Mouse (Mus musculus) mammary gland, adult 2 months (tissue): ENCODE data around the gene Strn3. TPM values are rescaled to one million over a fixed set of nuclear protein-coding genes. Genes with fewer than 3 reads are reported as not detected.

Experiments
- polyA plus RNA-seq: library from polyadenylated mRNA; depleted of rRNA; stranded (reverse); fragments of >200 nt; gene quantifications from 2 replicates; pipeline ENCODE4 v1.2.3, GENCODE M21; 2012; ENCODE audit warnings: low replicate concordance; rRNA removed

Gene Strn3
- polyA plus RNA-seq = 16.3 and 23.7 TPM in 2 replicates

DNA sequence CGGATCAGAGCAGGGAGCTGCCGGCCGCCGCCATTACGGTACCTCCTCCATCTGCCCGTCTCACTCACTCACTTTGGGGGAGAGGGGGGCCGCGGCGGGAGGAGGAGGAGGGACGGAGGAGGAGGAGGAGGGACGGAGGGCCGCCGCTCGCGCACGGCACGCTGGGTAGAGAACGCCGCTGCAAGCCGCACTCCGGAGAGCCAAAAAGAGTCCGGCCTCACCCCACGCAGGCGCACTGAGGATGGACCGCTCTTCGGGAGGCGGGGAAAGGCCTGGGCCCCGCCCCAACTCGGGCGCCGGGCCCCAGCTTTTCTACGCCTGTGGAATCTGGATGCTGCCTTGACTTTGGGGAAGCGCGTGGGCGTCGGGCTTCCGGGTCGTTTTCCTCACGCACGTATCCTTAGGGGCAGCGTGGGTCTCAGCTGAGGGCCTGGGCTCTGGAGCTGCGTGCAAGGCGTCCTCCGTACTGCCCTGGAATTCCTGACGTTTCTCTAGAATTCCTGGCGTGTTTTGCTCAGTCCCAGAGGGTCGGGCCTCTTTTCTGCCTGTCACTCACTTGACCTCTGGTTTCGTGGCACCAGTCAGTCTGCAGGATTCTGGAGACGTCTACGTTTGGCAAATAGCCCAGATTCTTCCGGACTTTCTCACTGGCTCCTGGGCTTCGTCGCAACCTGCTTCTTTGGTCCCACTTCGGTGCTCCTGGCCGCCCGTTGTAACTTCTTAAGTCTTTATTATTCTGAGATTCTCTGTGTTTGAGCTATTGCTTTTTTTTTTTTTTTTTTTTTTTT lies at the start of gene Strn3:
TSS of gene Strn3 (minus strand) at position 53 of the 788 bp plus-strand sequence.

DNA sequence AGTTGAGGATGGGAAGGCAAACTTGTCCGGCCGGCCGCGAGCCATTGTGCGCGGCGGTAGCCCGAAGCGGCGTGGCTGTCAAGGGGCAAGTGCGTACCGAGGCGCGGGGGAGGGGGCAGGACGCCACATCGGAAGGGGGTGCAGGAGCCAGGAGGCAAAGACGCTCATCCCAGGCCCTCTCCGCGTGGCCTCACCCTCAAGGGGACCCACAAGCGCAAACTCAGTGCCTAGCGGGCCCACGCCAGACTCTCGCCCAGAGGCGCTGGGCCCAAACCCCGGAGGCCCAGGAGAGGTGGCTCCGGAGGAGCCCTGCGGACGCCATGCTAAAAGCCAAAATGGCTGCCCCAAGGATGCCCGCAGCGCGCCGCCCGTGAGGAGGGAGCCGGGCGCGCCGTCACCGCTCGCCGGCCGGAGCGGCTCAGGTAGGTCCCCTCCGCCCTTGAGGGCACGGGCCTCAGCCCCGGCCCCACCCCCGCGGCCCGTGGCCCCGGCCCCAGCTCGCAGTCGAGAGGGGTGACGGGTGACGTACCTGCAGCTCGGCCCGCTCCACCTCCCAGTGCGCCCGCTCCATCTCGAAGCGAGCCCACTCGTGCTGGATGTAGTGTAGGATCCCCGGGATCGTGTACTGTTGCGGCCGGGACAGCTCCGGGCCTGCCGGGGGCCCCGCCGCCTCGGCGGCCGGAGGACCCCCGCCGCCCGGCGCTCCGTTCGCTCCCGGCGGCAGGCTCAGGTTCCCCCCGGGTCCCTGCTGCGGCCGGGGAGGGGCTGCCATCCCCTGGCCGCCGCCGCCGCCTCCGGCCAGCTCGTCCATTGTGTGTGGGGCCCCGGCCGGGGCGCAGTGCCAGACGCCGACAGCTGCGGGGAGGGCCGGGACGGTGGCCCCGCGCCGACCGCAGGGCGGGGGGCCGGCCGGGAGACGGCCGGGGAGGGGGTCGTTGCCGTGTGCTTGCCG lies 528 bp downstream of the Strn3 start, which contains the start of gene Ap4s1:
TSS of gene Ap4s1 (plus strand) at position 141 of the 952 bp plus-strand sequence.

DNA sequence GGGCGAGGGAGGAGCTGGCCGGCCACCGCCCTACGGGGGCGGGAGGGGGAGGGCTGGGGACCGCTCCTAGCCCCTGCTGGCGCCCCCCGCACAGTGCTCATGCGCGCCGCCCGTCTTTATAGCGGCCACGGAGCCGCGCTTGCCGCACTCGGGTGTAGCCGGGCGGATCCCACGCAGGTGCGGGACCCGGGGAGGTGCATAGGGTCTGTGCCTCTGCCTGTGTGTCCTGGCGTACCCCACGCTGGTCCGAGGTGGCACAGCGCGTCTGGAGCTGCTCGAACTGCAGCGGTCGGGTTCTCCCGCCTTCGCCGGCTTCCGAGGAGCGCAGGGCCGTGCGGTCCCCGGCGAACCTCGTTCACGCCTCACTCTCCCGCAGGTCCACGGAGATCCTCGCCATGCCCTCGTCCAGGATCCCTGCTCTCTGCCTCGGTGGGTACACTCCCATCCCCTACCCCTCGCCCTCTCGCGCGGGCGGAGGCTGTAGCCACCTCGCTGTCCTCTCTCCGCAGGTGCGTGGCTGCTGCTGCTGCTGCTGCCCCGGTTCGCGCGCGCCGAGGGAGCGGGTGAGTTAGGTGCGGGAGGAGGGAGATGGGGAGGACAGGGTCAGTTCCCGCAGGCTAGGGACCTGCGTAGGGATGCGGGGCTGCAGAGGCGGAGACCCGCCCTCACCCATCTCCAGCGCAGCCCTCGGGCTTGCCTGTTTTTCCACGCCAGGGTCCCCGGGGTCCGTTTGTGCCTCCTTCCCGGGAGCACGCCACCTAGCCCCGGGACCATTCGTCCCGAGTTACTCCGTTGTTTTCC lies 98.3 kb downstream of the Strn3 start, which contains the start of gene Coch:
TSS of gene Coch (plus strand) at position 113 of the 801 bp plus-strand sequence.

Other genes starting within 250 kb of the Strn3 start
- 1.6 and 2.2 TPM in 2 replicates for gene Coch, start 98.6 kb downstream of the Strn3 start, polyA plus RNA-seq
- 8.2 and 9.0 TPM in 2 replicates for gene Ap4s1, start 864 bp downstream of the Strn3 start, polyA plus RNA-seq
- gene Hectd1, start 137.6 kb upstream of the Strn3 start, polyA plus RNA-seq = 11.8 and 24.3 TPM in 2 replicates